Mouse (Mus musculus): ENCODE measurements around the gene Srgap2.

- TF ChIP-seq CTCF (IDR thresholded peaks at IDR 0.05; ENCODE audit: low read depth), result no peak
- TF ChIP-seq EP300 (IDR thresholded peaks at IDR 0.05; ENCODE audit: low read depth), result no peak
Observed at GRCm38 (mm10) chr1:131311284-131311683, 215.9 kb downstream of the Srgap2 start.
